Mouse (Mus musculus): ENCODE measurements around the gene Usp20. TPM values are rescaled to one million over a fixed set of nuclear protein-coding genes. Genes with fewer than 3 reads are reported as not detected.
A peak's percentile ranks its signal among the peaks of the same experiment; 100 is the strongest.
"Not testable (repeated sequence)": the region's sequence is repeated elsewhere in the genome, so short reads cannot be mapped to it uniquely, and the experiment has no call there.

The Usp20 gene
- total RNA-seq (2021) = 1 to 10 TPM; 6.6 to 8.7 TPM
- long read RNA-seq, experiment 1, full-length matches to known transcripts = 1 of 7 reads
- long read RNA-seq, experiment 1, partial matches to known transcripts = 2 of 7 reads
- long read RNA-seq, experiment 1, other reads (novel, unspliced or antisense) = 4 of 7 reads
- long read RNA-seq, experiment 2, full-length matches to known transcripts = 3 of 6 reads
- long read RNA-seq, experiment 2, partial matches to known transcripts = 2 of 6 reads
- long read RNA-seq, experiment 2, other reads (novel, unspliced or antisense) = 1 of 6 reads

DNA sequence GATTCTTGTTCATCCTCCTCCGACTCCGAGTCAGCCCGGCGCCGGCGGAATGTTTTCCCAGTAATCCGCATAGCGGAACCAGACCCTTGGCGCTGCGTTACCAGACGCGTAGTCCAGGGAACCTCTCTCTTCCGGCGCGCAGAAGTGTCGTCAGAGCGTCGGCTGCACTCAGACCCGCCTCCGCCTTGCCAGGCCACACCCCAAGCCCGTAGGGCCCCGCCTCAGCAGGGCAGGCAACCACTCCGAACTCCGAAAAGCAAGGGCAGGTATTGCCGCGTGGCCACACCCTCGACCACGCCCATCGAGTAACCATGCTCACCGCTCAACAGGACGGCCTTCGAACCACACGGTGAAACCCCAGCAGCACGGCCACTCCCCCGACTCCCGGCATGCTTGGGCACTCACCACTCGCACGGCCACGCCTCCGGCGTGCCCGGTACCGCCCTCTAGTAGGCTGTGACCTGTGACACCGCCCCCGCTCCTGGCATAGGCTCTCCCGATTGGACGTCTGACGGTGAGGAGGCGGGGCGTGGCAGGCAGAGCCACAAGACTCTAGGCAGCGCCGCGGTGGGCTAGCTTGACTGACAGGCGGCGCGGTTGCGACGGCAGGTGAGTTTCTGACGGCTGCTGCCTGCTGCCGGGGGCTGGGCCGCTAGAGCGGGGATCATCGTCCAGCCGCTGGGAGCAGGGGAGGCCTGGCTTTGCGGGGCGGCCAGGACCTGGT, at the start of gene Usp20, which contains the start of gene BC005624:
Gene Usp20 (plus strand): TSS at position 490 of the 724 bp plus-strand sequence.
Gene BC005624 (minus strand): TSS at position 412 of the 724 bp plus-strand sequence.
- DNase-seq = peak; percentile 99 to 100
- intact Hi-C loops (cut with DNase I) = no loop called here

DNA sequence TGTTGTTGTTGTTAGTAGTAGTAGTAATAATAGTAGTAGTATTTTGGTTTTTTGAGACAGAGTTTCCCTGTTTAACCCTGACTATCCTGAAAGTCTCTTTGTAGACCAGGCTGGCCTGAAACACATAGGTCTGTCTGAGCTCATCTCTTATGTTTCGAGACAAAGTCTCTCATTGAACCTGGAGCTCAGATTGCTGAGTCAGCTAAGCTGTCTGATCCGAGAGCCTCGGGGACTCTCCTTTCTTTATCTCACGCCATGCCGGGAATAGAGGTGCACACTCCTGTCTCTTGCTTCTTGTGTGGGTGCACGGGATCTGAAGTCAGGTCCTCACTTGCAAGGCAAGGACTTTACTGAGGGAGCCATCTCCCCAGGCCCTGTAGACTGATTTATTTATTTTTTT, 49.0 kb upstream of the Usp20 start:
- intact Hi-C loops (cut with DNase I) = loop anchor here (5.0 kb wide), 2 partner anchors 106 to 496 kb away; no protein-coding TSS in a partner anchor
- DNase-seq = no peak

DNA sequence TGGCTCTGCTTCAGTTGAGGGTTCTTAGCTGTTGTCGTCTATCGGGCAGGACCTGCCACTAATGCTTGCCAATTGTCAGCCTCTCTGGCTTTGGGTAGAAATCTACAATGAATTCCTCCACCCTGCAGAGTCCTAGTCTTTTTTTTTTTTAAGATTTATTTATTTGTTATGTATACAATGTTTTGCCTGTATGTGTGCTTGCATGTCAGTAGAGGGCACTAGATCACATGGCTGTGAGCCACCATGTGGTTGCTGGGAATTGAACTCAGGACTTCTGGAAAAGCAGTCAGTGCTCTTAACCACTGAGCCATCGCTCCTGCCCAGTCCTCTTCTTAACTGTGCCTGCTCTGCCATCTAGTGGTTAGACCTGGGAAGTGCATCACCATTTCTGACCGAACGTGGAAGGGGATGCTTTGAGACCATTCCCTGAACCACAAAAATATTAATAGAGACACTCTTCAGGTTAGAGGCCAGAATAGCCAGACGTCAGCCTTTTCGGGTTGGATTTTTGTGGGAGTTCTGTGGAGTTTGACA, 48.1 kb upstream of the Usp20 start:
- peak; percentile 48 to 57 for DNase-seq
- intact Hi-C loops (cut with DNase I) = loop anchor here (5.0 kb wide), 2 partner anchors 107 to 497 kb away; no protein-coding TSS in a partner anchor

GRCm38 (mm10) chr2:30936808-30937207, 45.3 kb upstream of the Usp20 start:
- DNase-seq = no peak
- intact Hi-C loops (cut with DNase I) = no loop called here

DNA sequence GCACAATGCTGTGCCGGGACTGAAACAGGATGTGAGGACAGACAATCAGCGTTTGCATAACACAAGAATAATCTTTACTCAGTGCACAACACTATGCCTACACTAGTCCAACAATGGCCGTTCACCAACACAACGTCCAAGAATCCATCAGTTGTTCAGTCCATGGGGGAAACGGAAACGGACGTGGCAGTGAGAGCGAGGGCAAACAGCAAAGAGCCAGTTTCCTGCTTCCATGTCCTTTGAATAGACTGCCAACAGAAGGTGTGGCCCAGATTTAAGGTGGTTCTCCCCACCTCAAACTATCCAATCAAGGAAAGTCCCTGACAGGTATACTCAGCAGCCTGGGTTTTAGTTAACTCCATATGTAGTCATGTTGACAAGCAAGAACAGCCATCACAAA, 44.3 kb upstream of the Usp20 start:
- no peak for DNase-seq
- intact Hi-C loops (cut with DNase I) = no loop called here

GRCm38 (mm10) chr2:30938574-30938991, 43.5 kb upstream of the Usp20 start:
- intact Hi-C loops (cut with DNase I) = no loop called here

GRCm38 (mm10) chr2:30941586-30941985, 40.5 kb upstream of the Usp20 start:
- no peak for DNase-seq
- intact Hi-C loops (cut with DNase I) = no loop called here

More at GRCm38 (mm10) chr2:30938574-30938991, 43.5 kb upstream of the Usp20 start:
- DNase-seq = no peak

DNA sequence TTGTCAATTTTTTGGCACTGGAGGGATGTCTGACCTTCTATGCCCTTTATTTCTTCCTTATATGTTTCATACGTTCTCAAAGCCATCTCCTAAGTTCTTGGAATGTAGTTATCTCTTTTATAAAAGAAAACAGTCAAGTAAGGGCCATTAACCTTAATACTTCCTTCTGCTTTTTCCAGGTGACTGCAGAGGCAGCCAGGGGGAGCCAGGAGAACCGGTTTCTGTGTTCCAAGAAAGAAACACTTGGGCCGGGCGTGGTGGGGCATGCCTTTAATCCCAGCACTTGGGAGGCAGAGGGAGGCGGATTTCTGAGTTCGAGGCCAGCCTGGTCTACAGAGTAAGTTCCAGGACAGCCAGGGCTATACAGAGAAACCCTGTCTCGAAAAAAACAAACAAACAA, 40.0 kb upstream of the Usp20 start:
- intact Hi-C loops (cut with DNase I); DNase-seq: not testable (repeated sequence)

GRCm38 (mm10) chr2:30942603-30943011, 39.5 kb upstream of the Usp20 start:
- intact Hi-C loops (cut with DNase I) = no loop called here
- peak; percentile 31 to 41 for DNase-seq

- intact Hi-C loops (cut with DNase I) = no loop called here
- no peak for DNase-seq
Measured at GRCm38 (mm10) chr2:30952457-30952823, 29.6 kb upstream of the Usp20 start.

- intact Hi-C loops (cut with DNase I) = no loop called here
- DNase-seq = peak; percentile 68 to 70
Measured at GRCm38 (mm10) chr2:30952824-30953490, 29.1 kb upstream of the Usp20 start, which contains the start of gene Tor1b. Gene Tor1b (plus strand): TSS chr2:30952959.

- intact Hi-C loops (cut with DNase I) = no loop called here
- no peak for DNase-seq
Measured at GRCm38 (mm10) chr2:30954797-30955196, 27.3 kb upstream of the Usp20 start.

- no peak for DNase-seq
Measured at GRCm38 (mm10) chr2:30957511-30957910, 24.6 kb upstream of the Usp20 start.

GRCm38 (mm10) chr2:30958726-30959125, 23.4 kb upstream of the Usp20 start:
- intact Hi-C loops (cut with DNase I) = no loop called here
- DNase-seq = no peak

More at GRCm38 (mm10) chr2:30957511-30957910, 24.6 kb upstream of the Usp20 start:
- intact Hi-C loops (cut with DNase I) = no loop called here

GRCm38 (mm10) chr2:30959856-30960255, 22.2 kb upstream of the Usp20 start:
- DNase-seq = no peak
- intact Hi-C loops (cut with DNase I) = no loop called here

DNA sequence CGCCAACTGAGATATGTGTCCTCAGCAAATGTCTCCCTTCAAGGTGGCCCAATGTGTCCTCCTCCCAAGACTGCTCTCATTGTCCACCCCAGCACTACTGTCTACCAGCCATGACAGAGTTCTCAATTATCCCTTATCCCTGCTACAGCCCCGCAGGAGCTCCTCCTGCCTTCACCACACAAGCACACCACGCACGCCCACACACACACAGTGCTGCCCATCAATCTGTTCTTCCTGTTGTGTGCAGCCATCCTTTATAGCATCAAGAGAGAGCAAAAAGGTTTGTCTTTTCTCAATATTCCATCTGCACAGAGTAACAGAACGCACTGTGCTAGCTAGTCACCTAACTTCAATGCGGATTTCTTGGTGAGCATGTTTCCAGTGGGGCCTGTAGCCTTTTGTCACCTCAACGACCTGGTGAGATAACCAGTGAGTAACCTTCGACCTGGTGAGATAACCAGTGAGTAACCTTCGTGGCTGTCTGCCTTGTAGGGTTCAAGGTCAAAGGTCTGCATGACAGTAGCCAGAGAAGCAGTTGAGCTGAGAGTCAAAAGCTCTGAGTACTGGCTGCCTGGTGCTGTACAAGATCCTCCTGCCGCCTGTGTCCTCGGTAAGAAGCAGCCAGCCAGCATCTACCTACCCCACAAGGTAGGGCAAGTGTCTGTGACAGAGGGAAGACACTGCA, 19.4 kb upstream of the Usp20 start:
- no peak for DNase-seq
- intact Hi-C loops (cut with DNase I) = no loop called here

DNA sequence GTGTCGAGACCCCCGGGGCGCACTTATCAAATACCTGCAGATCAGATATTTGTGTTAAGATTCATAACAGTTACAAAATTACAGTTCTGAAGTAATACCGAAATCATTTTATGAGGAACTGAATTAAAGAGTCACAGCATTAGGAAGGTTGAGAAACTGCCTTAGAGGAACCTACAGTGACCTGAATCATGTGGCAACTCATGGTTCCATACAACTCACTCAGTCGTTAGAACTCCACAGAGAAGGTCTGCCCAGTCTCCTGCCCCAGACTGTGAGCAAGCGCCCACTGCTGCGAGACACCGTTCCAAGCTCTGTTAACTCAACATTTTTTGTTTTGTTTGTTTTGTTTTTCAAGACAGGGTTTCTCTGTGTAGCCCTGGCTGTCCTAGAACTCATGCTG, 16.5 kb upstream of the Usp20 start:
- DNase-seq = no peak
- intact Hi-C loops (cut with DNase I) = no loop called here

- intact Hi-C loops (cut with DNase I) = no loop called here
- no peak for DNase-seq
Measured at GRCm38 (mm10) chr2:30966826-30967225, 15.3 kb upstream of the Usp20 start.

- intact Hi-C loops (cut with DNase I) = no loop called here
- peak; percentile 78 to 84 for DNase-seq
Measured at GRCm38 (mm10) chr2:30967352-30968327, 14.4 kb upstream of the Usp20 start, which contains the start of gene Tor1a. Gene Tor1a (minus strand): TSS chr2:30967933.
